Mouse (Mus musculus) large intestine, adult 2 months (tissue): ENCODE measurements around the gene Fstl3. TPM values are rescaled to one million over a fixed set of nuclear protein-coding genes. Genes with fewer than 3 reads are reported as not detected.

Experiments
- DNase-seq: peaks from one replicate; pipeline ENCODE4 v3.0.0-alpha.2; 2012; ENCODE audit warnings: low read depth, low spot score
- WGBS: fragments of 180-500 bp; shearing (Covaris S2); methylation state at CpG from one replicate; pipeline ENCODE4 v1.1.7; 2018; 5-methylcytosine and 5-hydroxymethylcytosine counted together
- polyA plus RNA-seq: library from polyadenylated mRNA; depleted of rRNA; stranded (reverse); fragments of >200 nt; gene quantifications from 2 replicates; pipeline ENCODE4 v1.2.3, GENCODE M21; 2012

The Fstl3 gene
- polyA plus RNA-seq, 1 experiment, result 13.6 TPM

DNA sequence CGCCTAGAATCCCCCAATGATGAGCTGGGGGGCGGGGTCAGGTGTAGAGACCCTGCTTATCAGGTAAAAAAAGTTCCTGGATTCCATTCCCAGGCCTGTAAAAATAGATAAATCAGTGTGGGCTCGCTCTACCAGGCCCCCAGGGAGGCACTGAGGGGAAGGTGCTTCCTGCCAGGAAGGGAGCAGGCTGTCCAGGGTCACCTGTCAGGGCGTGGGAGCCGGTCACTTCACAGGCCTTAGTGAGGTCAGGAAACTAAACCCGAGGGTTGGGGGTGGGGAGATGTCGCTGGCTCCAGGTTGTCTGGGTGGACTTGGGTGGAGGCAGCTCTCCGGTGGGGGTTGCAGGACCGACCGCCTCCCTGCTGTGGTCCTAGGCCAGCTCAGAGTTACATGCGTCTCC, 28.6 kb downstream of the Fstl3 start:
- no peak for DNase-seq
- WGBS, result 55% methylated on average over 11 of the region's 11 CpGs

DNA sequence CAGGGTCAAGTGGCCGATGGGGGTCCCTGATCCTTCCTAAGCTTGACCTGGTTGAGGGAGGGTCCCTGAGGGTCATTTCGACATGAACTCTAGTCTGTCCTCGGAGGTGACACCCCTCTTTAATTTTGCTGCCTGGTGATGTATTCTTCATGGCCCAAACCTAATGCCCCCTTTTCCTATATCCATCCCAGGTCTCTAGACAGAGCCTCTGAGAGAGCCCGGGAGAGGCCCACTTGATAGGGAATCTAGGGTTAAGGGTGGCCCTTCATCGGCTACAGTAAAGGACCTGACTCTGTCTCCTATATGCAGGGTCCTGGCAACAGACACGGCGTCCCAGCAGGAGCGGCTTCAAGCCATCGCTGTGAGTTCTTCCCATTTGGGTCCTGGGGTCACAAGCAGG, 29.3 kb downstream of the Fstl3 start:
- 87% methylated on average over 9 of the region's 9 CpGs for WGBS
- no peak for DNase-seq

DNA sequence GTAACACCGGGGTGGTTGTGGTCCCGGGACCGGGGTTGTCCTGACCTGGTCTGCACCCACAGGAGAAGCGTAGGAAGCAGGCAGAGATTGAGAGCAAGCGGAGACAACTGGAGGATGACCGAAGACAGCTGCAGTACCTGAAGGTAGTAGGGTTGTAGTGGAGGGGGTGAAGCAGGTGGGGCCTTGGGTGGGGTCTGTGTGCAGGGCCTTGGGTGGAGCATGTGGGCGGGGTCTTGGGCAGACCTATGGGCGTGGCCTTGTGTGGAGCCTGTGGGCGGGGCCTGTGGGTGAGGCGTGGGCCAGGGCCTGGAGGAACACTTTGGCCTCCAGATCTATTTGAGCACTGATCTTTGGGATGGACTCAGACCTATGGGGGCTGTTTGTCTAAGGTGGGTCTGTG, 29.9 kb downstream of the Fstl3 start:
- 56% methylated on average over 10 of the region's 10 CpGs for WGBS

DNA sequence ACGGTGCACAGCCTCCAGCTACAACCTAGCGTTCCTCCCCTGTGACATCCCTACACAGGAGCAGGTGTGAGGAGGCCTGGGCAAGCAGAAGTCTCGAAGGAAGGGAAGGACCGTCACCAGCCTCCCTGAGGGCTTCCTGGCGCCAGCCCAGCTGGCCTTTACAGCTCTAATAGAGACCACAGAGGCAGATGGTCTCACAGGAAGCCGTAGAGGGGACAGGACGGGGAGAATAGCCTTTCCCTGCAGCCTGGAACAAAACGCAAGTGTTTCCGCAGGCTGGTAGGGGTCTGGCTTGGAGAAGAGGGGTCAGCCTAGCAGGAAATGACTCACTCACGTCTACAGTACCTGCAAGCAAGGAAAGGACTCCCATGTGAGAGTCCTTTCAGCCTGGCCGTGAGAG, 30.8 kb downstream of the Fstl3 start:
- 74% methylated on average over 11 of the region's 11 CpGs for WGBS
- DNase-seq, result no peak

More for the DNA sequence above, 29.9 kb downstream of the Fstl3 start:
- DNase-seq, result no peak

DNA sequence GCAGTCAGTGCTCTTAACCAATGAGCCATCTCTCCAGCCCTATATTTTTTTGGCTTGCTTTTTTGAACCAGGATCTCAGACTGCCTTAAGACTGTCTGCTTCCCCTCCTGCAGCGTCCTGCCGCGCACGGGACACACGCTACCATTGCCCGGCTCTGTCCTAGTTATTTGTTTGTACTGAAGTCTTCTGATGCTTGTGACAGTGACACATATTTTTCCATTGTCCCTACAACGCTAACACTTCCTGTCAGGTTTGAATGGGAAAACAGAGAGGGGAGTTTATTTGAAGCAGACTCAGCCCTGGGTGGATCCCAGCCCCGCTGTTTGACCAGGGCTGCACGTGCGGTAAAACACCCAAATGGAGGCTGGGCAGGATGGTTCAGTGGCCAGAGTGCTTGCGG, 31.7 kb downstream of the Fstl3 start:
- WGBS, result 79% methylated on average over 11 of the region's 11 CpGs
- no peak for DNase-seq

DNA sequence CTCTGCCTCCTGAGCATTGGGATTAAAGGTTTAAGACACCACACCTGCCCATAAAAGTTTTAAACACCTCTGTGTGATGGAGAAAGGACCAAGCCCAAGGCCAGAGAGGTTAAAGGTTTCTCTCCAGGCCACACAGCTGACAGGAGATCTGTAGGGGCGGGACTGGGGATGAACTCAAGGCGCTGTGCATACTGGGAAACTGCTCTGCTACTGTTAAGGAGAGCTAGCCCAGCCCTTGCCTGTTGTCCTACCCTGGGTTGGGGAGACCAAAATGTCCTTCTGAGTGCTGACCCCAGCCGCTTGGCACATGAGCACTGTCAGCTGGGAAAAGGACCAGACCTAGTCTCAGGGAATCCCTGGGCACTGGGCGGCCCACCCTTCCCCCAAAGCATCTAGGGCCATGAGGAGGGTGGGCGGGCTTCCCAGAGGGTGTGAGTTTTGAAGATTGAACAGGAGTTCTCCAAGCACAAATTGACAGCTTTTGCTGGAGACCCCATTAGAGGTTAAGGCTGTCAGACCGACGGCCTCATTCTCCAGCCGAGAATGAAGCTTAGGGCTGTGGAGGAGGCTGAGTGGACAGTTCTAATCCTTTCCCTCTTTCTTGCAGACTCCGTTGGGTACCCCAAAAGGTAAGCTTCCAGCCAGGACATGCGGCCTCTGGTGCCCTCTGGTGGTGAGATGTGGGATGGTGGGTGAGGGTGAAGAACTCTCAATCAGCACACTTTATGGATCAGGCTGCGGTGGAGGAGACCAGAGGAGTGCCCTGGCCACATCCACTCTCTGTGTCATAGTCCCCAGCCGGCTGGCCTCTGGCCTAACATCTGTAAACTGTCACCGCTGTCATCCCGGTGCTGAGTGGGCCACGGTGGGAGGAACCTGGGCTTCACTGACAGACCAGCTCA, 34.9 kb downstream of the Fstl3 start:
- DNase-seq, result no peak
- whole genome bisulfite sequencing, result 27% methylated on average over 15 of the region's 15 CpGs

DNA sequence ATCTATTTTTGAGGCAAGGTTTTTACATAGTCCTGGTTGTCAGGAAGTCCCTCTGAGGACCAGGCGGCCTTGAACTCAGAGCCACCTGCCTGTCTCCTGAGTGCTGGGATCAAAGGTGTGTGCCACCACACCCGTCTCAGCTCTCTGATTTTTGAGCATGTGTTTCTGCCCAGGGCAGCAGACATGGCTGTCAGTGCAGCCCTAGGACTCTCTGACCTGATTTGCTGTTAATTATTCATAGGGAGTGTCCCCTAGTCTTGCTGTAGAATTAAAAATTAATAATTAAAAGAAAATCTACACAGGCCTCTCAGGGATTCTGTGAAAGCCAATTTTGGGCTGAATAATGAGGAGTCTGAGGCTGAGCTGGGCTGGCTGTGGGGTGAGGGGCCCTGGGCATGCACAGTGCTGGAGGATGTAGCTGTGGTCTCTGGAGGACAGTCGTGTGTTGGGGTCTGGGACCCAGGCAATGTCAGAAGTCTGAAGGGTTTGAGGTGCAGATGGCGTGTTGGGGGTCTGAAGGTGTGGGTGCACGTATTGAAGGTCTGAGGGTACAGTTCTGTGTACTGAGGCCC, 37.3 kb downstream of the Fstl3 start:
- no peak for DNase-seq
- WGBS, result 71% methylated on average over 5 of the region's 5 CpGs

DNA sequence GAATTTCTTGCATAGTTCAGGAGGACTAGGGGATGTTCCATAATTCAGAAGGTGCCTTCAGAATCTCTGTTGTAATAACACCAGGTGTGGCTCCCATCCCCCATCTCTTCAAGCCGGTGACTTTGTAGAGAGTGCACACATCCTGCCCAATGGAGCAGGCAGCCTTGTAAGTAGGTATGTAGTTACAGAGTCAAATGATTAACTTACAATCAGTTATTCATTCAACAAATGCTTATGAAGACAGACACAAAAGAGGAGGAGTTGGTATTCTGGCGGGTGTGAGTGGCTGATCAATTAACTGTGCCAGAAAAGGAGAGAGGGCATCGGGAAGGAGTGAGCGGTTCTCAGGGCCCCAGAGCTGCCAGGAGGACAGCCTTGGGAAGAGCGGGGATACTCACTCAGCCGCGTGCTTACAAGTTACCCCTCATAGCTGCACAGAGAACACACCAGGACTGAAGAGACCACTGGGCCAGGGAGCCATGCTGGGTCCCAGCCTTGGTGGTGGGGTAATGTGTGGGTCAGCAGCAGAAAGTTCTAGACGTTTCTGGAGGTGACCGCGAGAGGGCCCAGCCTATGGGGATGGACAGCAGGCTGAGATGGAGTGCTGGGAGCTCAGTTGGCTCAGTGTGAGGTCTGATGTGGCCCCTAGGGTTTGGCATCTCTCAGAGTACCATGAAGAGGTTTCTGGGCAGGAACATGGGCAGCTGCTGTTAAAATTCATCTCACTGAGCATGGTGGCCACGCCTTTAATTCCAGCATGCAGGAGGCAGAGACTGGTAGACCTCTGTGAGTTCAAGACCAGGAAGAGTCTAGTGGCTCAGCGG, 38.8 kb downstream of the Fstl3 start:
- WGBS, result 61% methylated on average over 12 of the region's 12 CpGs

DNA sequence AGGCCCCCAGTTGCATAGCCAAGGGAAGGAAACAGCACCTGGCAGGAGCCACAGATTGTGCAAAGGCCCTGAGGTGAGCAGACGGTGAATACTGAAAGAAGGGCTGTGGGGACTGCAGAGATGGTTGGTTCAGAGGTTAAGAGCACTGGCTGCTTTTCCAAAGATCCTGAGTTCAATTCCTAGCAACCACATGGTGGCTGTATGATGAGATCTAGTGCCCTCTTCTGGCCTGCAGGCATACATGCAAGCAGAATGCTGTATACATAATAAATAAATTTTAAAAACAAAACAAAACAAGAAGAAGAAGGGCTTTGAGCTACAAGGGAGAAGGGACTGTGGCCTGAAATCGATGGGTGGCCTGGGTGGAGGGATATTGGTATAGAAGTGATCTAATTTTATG, 40.0 kb downstream of the Fstl3 start:
- 76% methylated on average over 2 of the region's 2 CpGs for WGBS
- no peak for DNase-seq

More for the DNA sequence above, 38.8 kb downstream of the Fstl3 start:
- DNase-seq, result no peak

DNA sequence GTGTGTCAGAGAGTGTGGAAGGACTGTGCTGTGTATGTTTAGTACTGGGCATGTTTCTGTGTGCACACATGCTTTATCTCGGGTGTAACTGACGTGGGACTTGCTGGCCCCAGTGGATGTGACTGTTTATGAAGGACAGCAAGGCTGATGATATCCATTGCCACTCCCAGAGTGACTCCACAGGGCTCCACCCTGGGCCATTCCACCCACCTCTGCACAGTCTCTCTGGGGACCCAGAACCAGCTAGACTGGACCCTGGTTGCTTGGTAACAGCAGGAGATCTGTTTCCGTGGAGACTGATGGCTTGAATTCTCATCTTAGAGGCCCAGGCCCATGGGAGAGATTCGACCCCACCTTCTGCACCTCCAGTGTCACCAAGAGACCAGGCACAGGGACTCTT, 41.2 kb downstream of the Fstl3 start:
- no peak for DNase-seq
- whole genome bisulfite sequencing, result 41% methylated on average over 4 of the region's 4 CpGs

DNA sequence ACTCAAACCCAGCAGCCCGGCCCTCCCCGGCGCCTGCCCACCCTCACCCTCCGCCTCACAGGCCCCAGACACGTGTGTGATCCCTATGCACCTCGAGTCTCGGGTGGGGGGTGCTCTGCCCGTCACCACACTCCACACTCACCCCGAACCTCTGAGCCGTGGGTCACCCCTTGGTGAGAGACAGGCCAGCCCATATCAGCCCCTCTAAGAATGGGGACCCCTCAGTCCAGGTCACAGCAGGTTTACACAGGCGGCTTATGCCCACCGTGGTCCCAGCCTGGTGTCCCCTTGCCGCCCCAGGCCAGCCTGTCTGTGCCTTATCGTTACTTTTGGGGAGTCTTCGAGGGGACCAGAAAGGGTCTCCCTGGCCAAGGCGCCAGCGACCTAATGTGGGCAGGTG, 42.5 kb downstream of the Fstl3 start:
- no peak for DNase-seq
- WGBS, result 81% methylated on average over 17 of the region's 17 CpGs

DNA sequence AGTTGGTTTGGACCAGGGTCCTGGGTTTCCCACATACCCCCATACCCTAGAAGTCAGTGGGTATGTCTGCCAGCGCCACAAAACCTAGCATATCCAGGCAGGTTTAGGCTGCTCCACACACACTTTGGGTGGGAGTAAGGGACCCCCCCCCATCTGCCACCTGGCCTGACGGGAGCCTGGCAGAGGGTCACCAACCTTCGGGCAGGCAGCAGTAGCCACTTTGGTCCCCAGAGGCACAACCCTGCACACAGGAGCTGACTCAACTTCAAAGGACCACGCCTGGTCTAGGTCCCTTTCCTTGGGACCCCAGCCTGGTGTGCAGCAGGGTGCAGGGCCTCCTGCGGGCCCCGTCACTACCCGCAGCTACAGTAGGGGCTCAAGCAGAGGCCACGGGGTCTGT, 43.2 kb downstream of the Fstl3 start:
- 46% methylated on average over 8 of the region's 8 CpGs for WGBS
- DNase-seq, result no peak

DNA sequence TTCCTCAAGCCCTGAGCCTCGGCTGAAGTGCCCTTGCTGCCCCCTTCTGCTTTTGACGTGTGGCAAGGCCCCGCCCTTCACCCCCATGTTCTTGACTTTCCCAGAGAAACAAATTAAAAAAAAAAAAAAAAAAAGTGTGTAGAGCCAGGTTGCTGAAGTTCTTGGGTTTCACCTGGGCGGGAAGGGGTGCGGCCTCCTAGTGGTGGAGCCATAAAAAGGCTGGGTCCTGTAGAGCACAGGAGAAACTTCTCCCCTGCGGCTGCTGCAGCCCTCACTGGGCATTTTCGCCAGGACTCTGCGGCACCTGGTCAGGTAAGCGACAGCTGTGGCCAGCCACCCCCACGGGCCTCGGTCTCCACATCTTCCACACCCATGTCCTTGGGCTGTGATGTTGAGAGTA, 43.7 kb downstream of the Fstl3 start, which contains the start of gene Misp:
Misp (plus strand) TSS at position 208 of the 400 bp plus-strand sequence.
- DNase-seq, result no peak
- whole genome bisulfite sequencing, result 28% methylated on average over 11 of the region's 11 CpGs

DNA sequence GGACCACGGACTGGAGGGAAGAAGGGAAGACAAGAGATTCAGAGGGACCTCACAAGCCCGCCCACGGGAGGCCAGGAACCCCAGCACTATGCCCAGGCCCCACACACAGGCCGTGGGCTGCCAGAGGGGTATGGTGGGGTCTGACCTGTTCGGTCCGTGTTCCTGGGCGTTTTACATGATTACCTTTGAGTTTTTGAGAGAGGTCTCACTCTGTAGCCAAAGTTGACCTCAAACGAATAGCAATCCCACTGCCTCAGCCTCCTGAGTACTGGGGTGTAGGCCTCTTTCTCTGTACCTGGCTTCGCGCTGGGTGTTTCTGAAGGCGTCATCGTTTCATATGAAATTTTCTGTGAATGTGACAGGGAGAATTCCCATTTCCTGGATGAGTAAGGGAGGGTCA, 44.7 kb downstream of the Fstl3 start:
- WGBS, result 35% methylated on average over 12 of the region's 12 CpGs
- DNase-seq, result no peak

DNA sequence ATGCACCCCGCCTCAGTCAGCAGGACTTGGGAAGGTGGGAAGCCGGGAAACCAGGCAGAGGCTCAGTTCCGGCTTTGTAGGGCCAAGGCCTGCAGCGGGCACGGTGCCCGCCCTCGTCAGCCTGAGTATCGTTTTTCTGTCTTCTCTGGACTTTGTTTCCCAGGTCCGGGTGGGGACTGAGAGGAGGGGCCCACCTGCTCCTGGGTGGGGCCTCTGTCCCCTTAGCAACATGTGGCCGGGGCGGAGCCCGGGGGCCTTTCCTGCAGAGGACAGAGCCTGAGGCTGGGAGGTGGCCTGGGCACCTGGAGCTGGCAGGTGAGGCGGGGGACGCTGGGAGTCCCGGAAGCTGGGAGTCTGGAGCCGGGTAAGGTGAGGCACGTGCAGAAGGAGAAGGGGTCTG, 45.3 kb downstream of the Fstl3 start:
- 25% methylated on average over 17 of the region's 17 CpGs for WGBS
- no peak for DNase-seq

DNA sequence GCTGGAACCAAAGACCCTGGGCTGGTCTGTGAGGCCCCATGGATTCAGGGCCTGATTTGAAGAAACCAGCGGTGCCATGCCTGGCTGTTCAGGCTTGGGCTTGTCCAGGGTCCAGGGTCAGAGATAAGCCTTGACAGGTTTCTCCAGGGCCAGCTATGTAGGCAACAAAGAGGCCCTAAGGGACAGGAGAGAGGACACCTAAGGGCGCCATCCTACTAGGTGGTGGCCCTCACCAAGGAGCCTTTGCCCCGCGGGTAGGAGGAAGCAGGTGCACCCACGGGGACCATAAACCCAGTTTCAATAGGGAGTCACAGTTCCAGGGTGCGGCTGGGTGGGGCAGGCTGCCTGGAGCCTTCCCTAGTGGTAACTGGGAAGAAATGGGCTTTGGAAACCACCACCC, 45.9 kb downstream of the Fstl3 start:
- DNase-seq, result no peak
- 26% methylated on average over 6 of the region's 6 CpGs for WGBS

DNA sequence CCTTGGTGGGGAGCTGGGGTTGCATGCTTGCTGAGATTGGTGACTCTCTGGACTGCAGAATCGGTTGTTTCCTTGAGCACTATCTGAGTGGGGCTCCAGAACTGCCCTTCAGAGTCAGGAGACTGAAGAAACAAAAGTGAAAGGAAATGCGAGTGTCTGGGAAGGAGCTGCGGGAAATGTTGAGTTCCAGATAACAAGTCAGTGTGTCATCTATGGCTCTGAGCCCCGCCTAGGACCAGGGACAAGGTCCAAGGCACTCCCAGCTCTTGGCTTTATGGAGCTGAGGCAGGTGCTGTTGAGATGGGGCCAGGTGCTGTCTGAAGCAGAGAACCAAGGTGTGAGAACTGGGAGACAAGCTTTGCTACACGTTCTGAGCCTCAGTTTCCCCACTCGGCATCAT, 47.3 kb downstream of the Fstl3 start:
- WGBS, result 11% methylated on average over 6 of the region's 6 CpGs
- DNase-seq, result peak; percentile 93

DNA sequence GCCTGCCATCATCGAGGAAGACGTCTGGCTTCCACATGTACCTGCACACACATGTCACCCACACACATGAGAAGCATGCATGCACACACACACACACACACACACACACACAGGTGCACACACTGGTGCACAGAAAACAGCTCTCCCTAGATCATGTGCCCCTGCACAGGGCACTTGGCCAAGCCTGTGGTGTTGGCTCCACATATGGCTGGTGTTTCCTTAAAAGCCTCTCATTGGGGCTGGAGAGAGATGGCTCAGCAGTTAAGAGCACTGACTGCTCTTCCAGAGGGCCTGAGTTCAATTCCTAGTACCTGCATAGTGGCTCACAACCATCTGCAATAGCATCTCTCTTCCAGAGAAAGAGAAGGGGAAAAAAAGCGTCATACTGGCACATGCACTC, 54.5 kb downstream of the Fstl3 start:
- DNase-seq, result no peak
- 75% methylated on average over 3 of the region's 3 CpGs for WGBS
